Mouse (Mus musculus) liver, postnatal 0 days (tissue): ENCODE results near the gene Pnma1.

Experiments used
- CTCF ChIP-seq: sonication (generic); IDR thresholded peaks from 2 replicates; pipeline ENCODE4 v1.5.1; 2016; ENCODE audit warnings: antibody characterized with exemption, low read depth
- EP300 ChIP-seq: IDR thresholded peaks from 2 replicates; pipeline ENCODE4 v1.6.1; 2016; ENCODE audit warnings: antibody characterized with exemption, low read depth, mild to moderate bottlenecking

DNA sequence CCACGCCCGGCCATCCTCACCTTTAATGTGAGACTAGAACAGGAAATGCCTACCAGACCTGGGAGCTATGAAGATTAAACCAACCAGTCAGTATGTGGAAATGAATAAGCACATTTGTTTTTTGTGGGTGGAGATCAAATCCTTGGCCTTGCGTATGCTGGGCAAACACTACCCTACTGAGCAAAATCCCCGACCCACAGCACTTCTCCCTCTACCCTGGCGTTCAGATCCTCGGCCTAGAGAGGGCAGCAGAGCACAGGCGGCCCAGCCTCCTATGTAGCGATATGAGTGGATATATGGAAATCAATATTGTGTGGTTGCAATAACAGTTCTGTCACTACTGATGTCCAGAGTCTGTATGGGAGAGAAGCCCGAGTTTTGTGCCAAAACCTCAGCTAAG is 14.8 kb upstream of the Pnma1 start:
- TF ChIP-seq CTCF = peak; percentile 89
- TF ChIP-seq EP300 = no peak
